Mouse (Mus musculus) spleen, adult 2 months (tissue): ENCODE measurements at regions not wholly inside any gene's neighbourhood (a gene's known extent, or its start where the extent isn't known, plus 50 kb on each side); places are given as distances from the start of the nearest gene placed in this dataset.

Experiments used
- DNase-seq, 2 experiments: peaks; one replicate each; pipeline versions ENCODE4 v3.0.0 to v3.0.0-alpha.2; 2012 to 2021; ENCODE audit warnings: low spot score in 2 of 2, low read depth in 1 of 2
- H3K27ac ChIP-seq: fragments of 200-500 bp; 2 replicates; pipeline ENCODE4 v1.5.1; 2012; ENCODE audit warnings: low read length, inconsistent platforms; ENCODE audit not compliant: insufficient read depth
- H3K27me3 ChIP-seq: fragments of 200-500 bp; 2 replicates; pipeline ENCODE4 v1.6.1; 2012; ENCODE audit warnings: mild to moderate bottlenecking, moderate library complexity, low read length, inconsistent platforms; ENCODE audit not compliant: control insufficient read depth, insufficient read depth
- H3K36me3 ChIP-seq: fragments of 200-500 bp; 2 replicates; pipeline ENCODE4 v1.6.1; 2012; ENCODE audit warnings: mild to moderate bottlenecking, low read length, inconsistent platforms; ENCODE audit not compliant: control insufficient read depth, insufficient read depth
- H3K4me1 ChIP-seq: fragments of 200-500 bp; 2 replicates; pipeline ENCODE4 v1.6.1; 2011; ENCODE audit warnings: inconsistent platforms; ENCODE audit not compliant: control insufficient read depth, insufficient read depth, insufficient read length
- H3K4me3 ChIP-seq: fragments of 200-500 bp; 2 replicates; pipeline ENCODE4 v1.5.1; 2011; ENCODE audit warnings: mild to moderate bottlenecking, inconsistent platforms; ENCODE audit not compliant: insufficient read depth, insufficient read length; ENCODE audit errors: extremely low read depth
- CTCF ChIP-seq: fragments of 200-500 bp; IDR thresholded peaks from 2 replicates; pipeline ENCODE4 v1.5.1; 2011; ENCODE audit warnings: mild to moderate bottlenecking, inconsistent platforms; ENCODE audit not compliant: insufficient read depth, insufficient read length, insufficient replicate concordance; ENCODE audit errors: extremely low read depth
- POLR2A ChIP-seq: fragments of 200-500 bp; IDR thresholded peaks from 2 replicates; pipeline ENCODE4 v1.6.1; 2011; ENCODE audit warnings: low read depth, low read length, inconsistent platforms
- WGBS: fragments of 180-500 bp; shearing (Covaris S2); methylation state at CpG from one replicate; pipeline ENCODE4 v1.1.7; 2018; 5-methylcytosine and 5-hydroxymethylcytosine counted together

- H3K27ac ChIP-seq, result no peak overlapping the region
- no peaks in the 10 kb centered on the region for H3K36me3 ChIP-seq
- H3K4me1 ChIP-seq, result no peaks in the 10 kb centered on the region
- 52% methylated on average over 1 of the region's 1 CpGs for WGBS
- no peak for DNase-seq
- no peak for TF ChIP-seq POLR2A
- TF ChIP-seq CTCF, result no peak
- no peaks in the 10 kb centered on the region for H3K27me3 ChIP-seq
- no peak overlapping the region for H3K4me3 ChIP-seq
Observed at GRCm38 (mm10) chr11:57432299-57432698, 86.1 kb downstream of the Fam114a2 start.

- no peak overlapping the region for H3K27ac ChIP-seq
- H3K36me3 ChIP-seq, result no peaks in the 10 kb centered on the region
- TF ChIP-seq POLR2A, result no peak
- TF ChIP-seq CTCF, result no peak
- H3K4me3 ChIP-seq, result no peak overlapping the region
- H3K27me3 ChIP-seq, result no peaks in the 10 kb centered on the region
- H3K4me1 ChIP-seq, result no peaks in the 10 kb centered on the region
- DNase-seq, result no peak
Observed at GRCm38 (mm10) chr11:57431886-57432285, 86.5 kb downstream of the Fam114a2 start.

GRCm38 (mm10) chr11:57426046-57426805, 92.2 kb downstream of the Fam114a2 start:
- 62% methylated on average over 12 of the region's 12 CpGs for WGBS
- Histone ChIP-seq H3K36me3 (no peaks in the 10 kb centered on the region), H3K4me1 (no peaks in the 10 kb centered on the region), H3K27me3 (no peaks in the 10 kb centered on the region), H3K4me3 (no peak overlapping the region), H3K27ac (no peak overlapping the region)
- DNase-seq, result peak in 1 of 2 experiments; percentile 14
- TF ChIP-seq POLR2A (no peak), CTCF (peak; percentile 40; the same call in 1 of the 2 replicates)

GRCm38 (mm10) chr11:57419416-57419815, 99.0 kb downstream of the Fam114a2 start:
- no peaks in the 10 kb centered on the region for H3K27me3 ChIP-seq
- H3K4me1 ChIP-seq, result no peaks in the 10 kb centered on the region
- TF ChIP-seq CTCF (no peak), POLR2A (no peak)
- WGBS, result 85% methylated on average over 6 of the region's 6 CpGs
- H3K36me3 ChIP-seq, result no peaks in the 10 kb centered on the region
- H3K4me3 ChIP-seq, result no peak overlapping the region
- H3K27ac ChIP-seq, result no peak overlapping the region
- DNase-seq, result no peak

GRCm38 (mm10) chr11:57416011-57416410, 102.4 kb downstream of the Fam114a2 start:
- no peak overlapping the region for H3K27ac ChIP-seq
- TF ChIP-seq CTCF (no peak), POLR2A (no peak)
- H3K36me3 ChIP-seq, result no peaks in the 10 kb centered on the region
- 88% methylated on average over 11 of the region's 11 CpGs for WGBS
- H3K27me3 ChIP-seq, result no peaks in the 10 kb centered on the region
- no peaks in the 10 kb centered on the region for H3K4me1 ChIP-seq
- DNase-seq, result no peak
- no peak overlapping the region for H3K4me3 ChIP-seq

- WGBS, result 83% methylated on average over 5 of the region's 5 CpGs
- no peak overlapping the region for H3K27ac ChIP-seq
- no peak for TF ChIP-seq CTCF
- no peak for TF ChIP-seq POLR2A
- no peak for DNase-seq
- no peaks in the 10 kb centered on the region for H3K27me3 ChIP-seq
- no peaks in the 10 kb centered on the region for H3K36me3 ChIP-seq
- no peak overlapping the region for H3K4me3 ChIP-seq
- no peaks in the 10 kb centered on the region for H3K4me1 ChIP-seq
Observed at GRCm38 (mm10) chr11:57415167-57415566, 103.2 kb downstream of the Fam114a2 start.

- Histone ChIP-seq H3K27ac (no peak overlapping the region), H3K4me1 (no peaks in the 10 kb centered on the region), H3K27me3 (no peaks in the 10 kb centered on the region), H3K36me3 (no peaks in the 10 kb centered on the region), H3K4me3 (no peak overlapping the region)
- DNase-seq, result no peak
- WGBS, result 94% methylated on average over 7 of the region's 7 CpGs
- TF ChIP-seq POLR2A (no peak), CTCF (no peak)
Observed at GRCm38 (mm10) chr11:57414697-57415096, 103.7 kb downstream of the Fam114a2 start.
